Mouse (Mus musculus) large intestine, adult 2 months (tissue): ENCODE measurements around the gene Pnma5. TPM values are rescaled to one million over a fixed set of nuclear protein-coding genes. Genes with fewer than 3 reads are reported as not detected.
"Not testable (repeated sequence)": the region's sequence is repeated elsewhere in the genome, so short reads cannot be mapped to it uniquely, and the experiment has no call there.

Experiments
- DNase-seq: peaks from one replicate; pipeline ENCODE4 v3.0.0-alpha.2; 2012; ENCODE audit warnings: low read depth, low spot score
- WGBS: fragments of 180-500 bp; shearing (Covaris S2); methylation state at CpG from one replicate; pipeline ENCODE4 v1.1.7; 2018; 5-methylcytosine and 5-hydroxymethylcytosine counted together
- polyA plus RNA-seq: library from polyadenylated mRNA; depleted of rRNA; stranded (reverse); fragments of >200 nt; gene quantifications from 2 replicates; pipeline ENCODE4 v1.2.3, GENCODE M21; 2012; rRNA removed

The Pnma5 gene
- not detected in 2 replicates for polyA plus RNA-seq

DNA sequence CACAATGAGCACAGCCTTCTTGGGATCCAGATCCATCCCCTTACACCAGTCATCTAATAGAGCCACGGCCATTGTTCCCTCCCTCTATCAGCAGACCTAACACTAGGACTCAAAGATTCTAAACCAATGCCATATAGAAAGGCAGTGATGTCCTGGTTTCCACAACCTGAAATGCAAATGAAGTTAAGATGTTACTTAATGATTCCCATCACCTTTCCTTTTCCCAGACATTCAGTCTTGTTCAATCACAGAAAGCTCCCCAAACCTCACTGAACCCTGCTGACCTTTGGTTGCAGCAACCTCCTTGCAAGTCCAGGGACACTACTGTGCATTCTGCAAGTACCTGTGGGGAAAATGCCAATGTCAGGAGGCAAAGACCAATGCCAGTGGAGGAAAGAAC lies at the start of gene Pnma5:
Gene Pnma5 (minus strand): TSS at position 101 of the 400 bp plus-strand sequence.
- WGBS: 78% methylated on average over 1 of the region's 1 CpGs
- no peak for DNase-seq

- WGBS: 77% methylated on average over 19 of the region's 19 CpGs
- not testable (repeated sequence) for DNase-seq
Observed at GRCm38 (mm10) chrX:73082267-73083055, 45.6 kb upstream of the Pnma5 start, which contains the start of gene Xlr4a. Xlr4a (minus strand) TSS chrX:73082478.

DNA sequence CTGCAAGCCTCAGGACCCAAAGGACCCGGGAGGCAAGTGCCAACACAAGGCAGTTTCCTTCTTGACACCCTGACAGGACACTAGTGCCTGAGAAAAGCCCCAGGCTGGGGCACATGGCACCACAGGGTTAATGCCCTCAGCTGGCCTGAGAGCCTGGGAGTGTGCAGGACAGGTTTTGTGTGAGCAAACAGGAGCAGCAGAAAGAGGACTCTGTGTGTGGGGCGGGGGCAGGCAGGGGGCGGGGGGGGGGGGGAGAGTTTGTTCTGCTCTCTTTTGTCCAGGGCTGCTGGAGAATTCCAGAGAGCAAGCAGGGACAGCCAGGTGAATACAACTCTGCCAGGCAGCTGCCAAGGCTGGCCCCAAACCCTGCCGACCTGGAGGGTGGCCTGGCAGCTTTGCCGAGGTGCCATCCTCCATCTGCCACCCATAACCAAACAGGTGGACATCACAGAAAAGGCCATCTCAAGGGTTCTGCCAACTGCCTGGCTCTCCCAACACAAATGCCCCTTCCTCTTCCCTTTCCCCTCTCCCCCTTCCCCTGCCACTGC lies 29.9 kb upstream of the Pnma5 start:
- DNase-seq: not testable (repeated sequence)
- WGBS: 40% methylated on average over 1 of the region's 5 CpGs

DNA sequence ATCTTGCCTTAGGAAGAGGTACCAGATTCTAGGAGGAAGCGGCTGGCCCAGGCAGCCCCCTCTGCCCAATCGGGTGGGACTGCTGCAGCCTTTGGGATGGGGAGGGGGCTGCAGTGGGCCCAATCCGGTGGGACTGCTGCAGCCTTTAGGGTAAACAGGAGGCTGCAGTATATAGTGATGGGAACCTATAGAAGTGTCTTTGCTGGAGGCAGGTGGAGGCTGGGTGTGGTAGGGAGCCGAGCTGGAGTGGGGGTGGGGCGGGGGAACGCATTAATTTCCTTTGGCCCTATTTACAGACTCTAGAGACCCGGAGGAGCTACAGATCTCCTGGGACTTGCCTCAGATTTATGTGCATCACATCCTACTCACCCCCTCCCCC lies 27.5 kb upstream of the Pnma5 start, which contains the start of gene Pnma3:
Gene Pnma3 (plus strand): TSS at position 373 of the 379 bp plus-strand sequence.
- WGBS: 41% methylated on average over 7 of the region's 7 CpGs

DNA sequence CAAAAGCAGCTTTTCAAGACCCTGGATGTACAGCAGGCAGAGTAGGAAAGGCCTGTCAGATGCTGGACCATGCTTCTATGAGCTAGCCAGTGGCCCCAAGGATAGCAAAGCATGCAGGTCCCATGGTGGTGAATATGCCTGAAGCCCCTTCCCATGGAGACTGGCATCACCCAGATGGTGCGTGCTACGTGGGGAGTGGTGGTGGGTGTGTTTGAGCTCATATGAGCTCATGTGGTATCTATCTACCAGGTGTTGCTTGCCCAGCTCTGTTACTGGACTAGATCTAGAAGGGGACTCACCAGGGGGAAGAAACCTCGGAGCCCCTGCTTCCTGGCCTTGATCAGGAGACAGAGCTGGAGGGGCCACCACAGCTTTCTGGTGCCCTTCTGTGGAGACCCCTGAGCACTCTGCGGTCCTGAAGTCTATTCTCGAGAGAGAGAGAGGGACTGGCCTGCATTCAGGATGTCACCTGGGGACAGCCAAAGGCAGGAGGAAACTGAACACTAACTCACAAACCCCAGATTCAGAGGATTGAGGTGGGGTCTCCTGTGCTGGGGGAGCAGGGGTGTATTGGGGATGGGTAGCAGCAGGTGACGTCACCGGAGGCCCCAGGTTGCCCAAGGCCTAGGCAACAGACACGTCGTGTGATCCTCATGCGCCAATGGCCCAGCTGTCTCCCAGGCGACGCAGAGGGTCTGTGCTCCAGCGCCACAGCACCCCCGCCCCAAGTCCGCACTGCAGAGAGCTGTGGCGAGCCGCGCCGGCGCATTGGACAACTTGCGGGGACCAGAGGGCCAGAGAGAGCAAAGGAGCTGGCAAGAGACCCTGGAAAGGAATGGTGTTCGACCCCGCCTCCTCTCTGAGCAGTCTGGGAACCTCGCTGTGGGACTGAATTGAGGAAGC lies 26.9 kb upstream of the Pnma5 start:
- no peak for DNase-seq
- 53% methylated on average over 24 of the region's 24 CpGs for WGBS

More for the DNA sequence above, 27.5 kb upstream of the Pnma5 start, which contains the start of gene Pnma3:
- no peak for DNase-seq

DNA sequence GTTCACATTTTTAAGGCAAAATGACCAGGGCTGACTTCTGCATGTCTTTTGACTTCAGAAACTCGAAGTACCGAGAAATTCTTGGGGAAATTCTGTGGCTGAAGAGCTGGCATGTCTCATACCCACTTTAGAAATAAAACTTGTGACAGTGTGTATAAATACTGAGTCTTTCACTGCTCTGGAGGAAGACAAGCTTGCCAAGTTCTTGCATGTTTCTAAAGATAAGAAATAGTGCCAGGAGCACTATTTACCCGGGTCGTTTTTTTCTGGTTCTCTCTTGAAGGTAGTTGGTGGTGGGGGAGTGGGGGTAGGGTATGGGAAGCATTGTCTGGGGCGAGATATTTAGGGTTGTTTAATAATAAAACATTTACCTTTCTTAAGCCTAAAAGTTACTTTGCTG lies 25.4 kb upstream of the Pnma5 start:
- DNase-seq: no peak
- 48% methylated on average over 5 of the region's 5 CpGs for whole genome bisulfite sequencing

GRCm38 (mm10) chrX:73061528-73061927 lies 24.6 kb upstream of the Pnma5 start:
- 83% methylated on average over 1 of the region's 1 CpGs for WGBS
- no peak for DNase-seq

- 17% methylated on average over 14 of the region's 14 CpGs for WGBS
- peak; percentile 54 for DNase-seq
Observed at GRCm38 (mm10) chrX:73053860-73054563, 17.1 kb upstream of the Pnma5 start.

DNA sequence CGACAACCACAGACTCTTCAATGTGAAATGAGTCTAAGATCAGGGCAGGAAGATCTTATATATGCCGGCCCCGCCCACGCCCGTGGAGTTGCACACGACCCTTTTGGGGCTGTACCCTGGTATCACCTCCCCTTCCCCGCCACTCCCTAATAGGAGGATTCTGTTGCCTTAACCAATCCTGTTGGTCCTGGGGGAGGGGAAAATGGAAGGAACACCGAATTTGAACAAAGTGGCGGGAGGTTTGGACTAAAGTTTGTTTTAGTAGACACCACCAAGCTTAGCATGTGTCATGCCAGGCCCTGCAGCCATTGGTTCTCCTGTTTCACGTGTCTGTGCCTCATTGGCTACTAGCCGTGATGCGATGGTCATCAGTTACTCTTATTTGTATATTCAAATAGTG lies 2.8 kb upstream of the Pnma5 start:
- DNase-seq: no peak
- 80% methylated on average over 12 of the region's 12 CpGs for WGBS

DNA sequence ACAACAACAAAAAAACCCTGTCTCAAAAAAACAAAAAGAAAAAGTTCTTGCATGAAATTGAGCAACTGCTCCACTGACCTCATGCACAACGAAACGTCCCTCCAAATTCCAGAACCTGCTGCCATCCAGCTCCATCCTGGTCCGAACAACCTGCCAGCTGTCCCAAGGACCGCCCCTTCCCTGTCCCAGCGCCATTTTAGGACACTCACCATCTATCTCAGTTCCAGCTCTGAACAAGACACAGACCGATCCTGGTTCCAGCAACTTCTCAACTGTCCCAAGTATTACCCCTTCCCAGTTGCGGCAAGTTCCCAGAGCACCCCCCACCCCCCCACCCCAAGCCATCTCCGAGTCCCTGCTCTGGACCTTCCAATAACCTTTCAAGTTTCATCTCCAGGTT lies 1.9 kb upstream of the Pnma5 start:
- DNase-seq: no peak
- WGBS: 80% methylated on average over 8 of the region's 8 CpGs

DNA sequence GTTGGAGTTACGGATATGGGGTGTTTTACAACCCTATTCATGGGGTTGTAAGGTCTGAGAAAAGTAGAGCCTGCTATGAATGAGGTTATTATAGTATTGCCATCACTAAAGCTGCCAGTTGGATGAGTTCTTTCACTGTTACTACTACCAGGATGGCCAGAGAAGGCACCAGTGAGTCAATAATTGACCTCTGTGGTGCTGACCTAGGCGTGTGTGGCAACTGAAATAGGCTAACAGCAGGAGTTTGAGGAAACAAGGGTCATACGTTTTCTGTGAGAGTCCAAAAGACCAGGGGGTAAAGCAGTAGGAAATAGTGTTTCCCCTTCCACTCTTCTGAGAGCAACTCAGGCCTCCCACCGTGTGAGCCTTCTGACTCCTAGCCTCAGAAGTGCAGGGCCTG lies 24.1 kb downstream of the Pnma5 start:
- no peak for DNase-seq
- WGBS: 59% methylated on average over 4 of the region's 4 CpGs

DNA sequence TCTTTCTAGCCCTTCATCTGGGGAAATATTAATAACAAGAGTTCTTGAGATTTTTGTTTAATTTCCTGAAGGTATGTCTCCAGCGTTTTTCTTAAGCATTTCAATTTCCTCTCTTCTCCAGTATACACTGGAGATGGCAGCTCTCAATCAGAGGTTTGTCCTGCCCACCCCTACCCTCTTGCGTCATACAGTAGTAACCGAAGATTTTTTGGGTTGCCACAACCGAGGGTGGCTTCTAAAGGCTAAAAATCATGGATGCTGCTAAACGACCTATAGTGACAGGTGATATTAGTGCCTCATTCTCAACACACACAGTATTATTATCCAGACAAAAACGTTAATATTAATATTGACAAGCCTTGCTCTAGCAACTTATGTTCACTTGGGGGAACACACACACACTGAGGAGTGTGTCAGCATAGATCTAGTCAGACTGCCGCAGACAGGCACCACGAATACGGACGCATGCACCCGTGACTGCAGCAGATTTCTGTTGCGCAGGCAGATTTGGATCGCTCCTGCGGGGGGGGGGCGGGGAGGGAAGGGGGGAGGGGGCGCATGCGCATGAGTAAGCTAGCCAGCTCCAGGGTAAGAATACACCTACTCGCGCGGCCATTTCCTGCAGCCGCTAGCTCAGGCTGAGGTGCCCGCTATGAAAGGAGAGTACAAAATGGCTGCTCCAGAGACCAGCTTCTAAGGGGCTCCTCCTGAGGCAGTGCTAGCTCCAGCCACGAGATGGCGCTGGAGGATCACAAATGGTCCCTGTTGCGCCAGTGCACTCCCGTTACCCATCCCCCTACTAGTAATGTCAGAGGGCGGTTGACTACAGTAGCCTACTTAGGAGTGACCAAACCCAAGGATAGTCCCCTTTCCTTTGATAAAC lies 29.1 kb downstream of the Pnma5 start:
- 14% methylated on average over 27 of the region's 27 CpGs for WGBS
- DNase-seq: peak; percentile 60

- WGBS: 76% methylated on average over 4 of the region's 4 CpGs
- no peak for DNase-seq
Observed at GRCm38 (mm10) chrX:73005678-73006077, 31.2 kb downstream of the Pnma5 start.

- 80% methylated on average over 5 of the region's 5 CpGs for WGBS
- no peak for DNase-seq
Observed at GRCm38 (mm10) chrX:73003110-73003509, 33.8 kb downstream of the Pnma5 start.

DNA sequence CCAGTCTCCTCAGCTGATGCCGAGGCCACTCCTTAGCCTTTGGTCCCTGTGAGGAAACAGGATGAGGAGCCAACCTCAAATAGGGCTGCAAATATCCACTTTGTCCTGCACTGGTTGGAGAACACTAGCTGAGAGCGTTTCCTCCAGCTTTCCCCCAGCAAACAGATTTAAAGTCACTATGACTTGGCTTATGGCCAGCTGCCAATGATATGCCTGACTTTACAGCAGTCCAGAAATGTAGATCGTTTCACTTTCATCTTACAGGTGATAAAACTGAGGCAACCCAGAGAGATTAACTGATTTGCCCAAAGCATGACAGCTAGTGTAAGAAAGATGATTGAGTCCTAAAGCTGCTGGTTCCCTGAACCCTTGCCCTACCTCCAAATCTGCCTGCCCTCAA lies 41.4 kb downstream of the Pnma5 start:
- 28% methylated on average over 3 of the region's 3 CpGs for WGBS
- DNase-seq: no peak

DNA sequence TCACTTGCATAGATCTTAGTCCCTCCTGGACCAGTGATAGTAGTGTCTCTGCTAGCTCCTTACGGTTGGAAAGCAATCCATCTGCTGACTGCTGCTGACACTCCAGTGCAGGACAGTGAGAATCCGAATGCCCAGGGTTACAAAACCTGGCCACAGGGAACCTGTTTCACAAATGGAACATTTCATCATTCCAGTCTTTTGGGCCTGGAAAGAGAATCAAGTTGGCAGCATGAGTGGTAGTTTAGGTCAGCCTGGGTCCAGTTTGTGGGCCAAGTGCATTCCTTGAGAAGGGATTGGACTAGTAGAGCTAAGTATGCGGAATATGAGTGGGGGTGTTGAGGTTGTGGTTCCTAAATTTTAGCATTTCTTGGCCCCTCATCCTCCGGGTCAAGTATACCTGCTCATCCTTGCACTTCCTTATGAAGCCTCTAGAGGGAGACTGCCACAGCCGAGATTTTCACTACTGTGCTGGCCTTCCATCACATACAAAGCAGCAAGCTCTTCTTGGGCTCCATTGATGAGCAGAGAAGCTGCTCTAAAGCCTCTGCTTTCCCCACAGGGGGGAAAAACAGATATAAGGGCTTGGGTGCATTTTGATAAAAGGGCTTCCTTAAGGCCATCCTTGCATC lies 44.5 kb downstream of the Pnma5 start:
- DNase-seq: no peak
- WGBS: 59% methylated on average over 5 of the region's 5 CpGs

GRCm38 (mm10) chrX:72990581-72990980 lies 46.3 kb downstream of the Pnma5 start:
- WGBS: 70% methylated on average over 3 of the region's 3 CpGs
- no peak for DNase-seq

DNA sequence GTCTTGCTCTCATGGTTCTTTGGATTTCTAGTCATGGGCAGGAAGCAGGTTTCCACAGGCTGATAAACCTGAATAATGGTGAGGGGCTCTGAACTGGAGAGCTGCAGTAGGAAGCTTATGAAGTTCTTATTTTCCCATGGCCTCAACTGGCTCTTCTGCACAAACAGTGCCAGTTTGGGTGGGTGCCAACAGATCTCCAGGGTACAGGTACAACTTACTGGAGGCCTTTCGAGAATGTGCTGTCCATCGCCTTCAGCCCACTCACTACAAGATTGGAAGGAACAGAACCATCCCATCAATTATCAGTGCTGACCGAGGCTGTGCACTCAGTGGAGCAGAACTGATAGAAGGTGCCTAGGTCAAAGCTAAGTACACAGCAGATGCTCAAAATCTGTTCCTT lies 48.5 kb downstream of the Pnma5 start:
- DNase-seq: no peak
- 90% methylated on average over 3 of the region's 3 CpGs for WGBS
